Comparison of ENCODE assay signal across 9 mouse cellular contexts in the genomic region with DNA sequence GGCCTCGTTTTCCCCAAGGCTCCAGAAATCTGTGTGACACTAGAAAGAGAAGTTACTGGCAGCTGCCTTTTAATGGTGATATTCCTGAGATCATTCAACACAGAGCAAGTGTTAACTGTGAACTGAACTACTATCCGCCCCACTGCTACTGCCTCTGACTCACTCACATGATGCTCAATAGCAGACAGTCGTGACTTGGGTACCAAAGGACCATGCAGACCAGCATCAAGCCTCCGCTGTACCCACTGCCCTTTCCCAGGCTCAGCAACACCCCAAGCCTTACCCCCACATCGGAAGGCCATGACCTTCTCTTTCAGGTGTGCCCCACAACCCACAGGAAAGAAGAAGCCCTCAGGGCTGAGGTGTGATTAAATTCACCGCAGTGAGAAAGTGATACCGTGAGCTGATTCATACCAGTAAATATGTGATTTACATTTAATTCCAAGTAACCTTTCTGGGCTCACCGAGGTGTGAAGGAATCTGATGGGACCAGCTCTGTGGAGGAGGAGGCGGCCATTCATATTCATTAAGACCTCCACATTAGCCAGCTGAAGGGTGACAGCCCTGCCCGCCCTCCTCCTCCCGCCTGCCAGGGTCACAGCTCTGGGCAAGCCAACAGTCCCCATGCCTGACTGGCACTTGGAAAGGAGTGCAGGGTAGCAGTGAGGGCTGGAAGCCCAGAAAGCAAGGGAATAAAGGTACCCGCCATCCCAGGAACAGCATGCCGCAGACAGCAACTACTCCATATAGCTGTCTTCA.
DNase-seq lines count a peak whose midpoint lies in the region; ATAC-seq lines count a peak whose summit lies in the region.
"Had no signal": no experiment of that assay in that cellular context is flagged by ENCODE, and none has a peak within 500 bp of the region (broad histone marks: within the 10 kb centered on the region; RNA-seq: fewer than 3 reads in every experiment).

No protein-coding gene starts in this region.

- ATAC-seq in inflammation-experienced regulatory T-cells, adult 6 months, result peak; percentile 32
- no peak for ATAC-seq in midbrain, embryonic 12.5 days (ENCODE audit: low FRiP score, low read depth)

- WGBS in embryonic facial prominence, embryonic 10.5 days, result 83% methylated on average over 13 of the region's 13 CpGs
- 60% methylated on average over 13 of the region's 13 CpGs for WGBS in midbrain, embryonic 12.5 days

- H3K36me3 ChIP-seq in embryonic facial prominence, embryonic 10.5 days (replicated peaks), result no peaks in the 10 kb centered on the region
- no peaks in the 10 kb centered on the region for H3K36me3 ChIP-seq in midbrain, embryonic 12.5 days
- H3K36me3 ChIP-seq: stomach, embryonic 15.5 days had no signal

- no peak overlapping the region for H3K4me2 ChIP-seq in midbrain, embryonic 12.5 days (replicated peaks)
- H3K4me2 ChIP-seq: stomach, embryonic 15.5 days had no signal

- no peak overlapping the region for H3K4me3 ChIP-seq in embryonic facial prominence, embryonic 10.5 days
- H3K4me3 ChIP-seq in midbrain, embryonic 12.5 days, result no peak overlapping the region
- H3K4me3 ChIP-seq: stomach, embryonic 15.5 days had no signal

- peak; percentile 14 for DNase-seq in Muller cell, postnatal 12 days (ENCODE audit: inconsistent ontology term)
- DNase-seq in embryonic facial prominence, embryonic 10.5 days (ENCODE audit: low spot score), result no peak
- no peak for DNase-seq in frontal cortex, postnatal 10 days (ENCODE audit: low spot score in 2 of 2)
- DNase-seq in layer of hippocampus, adult 9-10 months (ENCODE audit: low spot score), result no peak
- DNase-seq in adrenal gland, adult (ENCODE audit: inconsistent age in 2 of 2, low spot score in 1 of 2), result no peak
- DNase-seq in adrenal gland, adult 8-10 months, result no peak

- H3K9ac ChIP-seq in midbrain, embryonic 12.5 days (replicated peaks), result no peak overlapping the region
- H3K9ac ChIP-seq: stomach, embryonic 15.5 days had no signal

- H3K27ac ChIP-seq in embryonic facial prominence, embryonic 10.5 days (replicated peaks), result peak overlapping the region; percentile 40; the same call in 1 of the 2 replicates
- H3K27ac ChIP-seq in midbrain, embryonic 12.5 days (replicated peaks), result 0 out of 2 replicates have a peak overlapping the region, but pooled peaks have one; percentile 27
- H3K27ac ChIP-seq: stomach, embryonic 15.5 days had no signal

- peaks cover 27% of the 10 kb centered on the region for H3K4me1 ChIP-seq in embryonic facial prominence, embryonic 10.5 days
- H3K4me1 ChIP-seq in midbrain, embryonic 12.5 days, result peaks cover 35% of the 10 kb centered on the region

- peaks cover 69% of the 10 kb centered on the region for H3K27me3 ChIP-seq in embryonic facial prominence, embryonic 10.5 days (replicated peaks; ENCODE audit: low read depth, poor library complexity, severe bottlenecking)
- H3K27me3 ChIP-seq in midbrain, embryonic 12.5 days, result peaks cover 24% of the 10 kb centered on the region
- H3K27me3 ChIP-seq: stomach, embryonic 15.5 days had no signal

- H3K9me3 ChIP-seq in embryonic facial prominence, embryonic 10.5 days, result no peaks in the 10 kb centered on the region
- no peaks in the 10 kb centered on the region for H3K9me3 ChIP-seq in midbrain, embryonic 12.5 days
- H3K9me3 ChIP-seq: stomach, embryonic 15.5 days had no signal
